Mouse (Mus musculus): ENCODE measurements around the gene 4933430I17Rik.

Gene 4933430I17Rik

DNA sequence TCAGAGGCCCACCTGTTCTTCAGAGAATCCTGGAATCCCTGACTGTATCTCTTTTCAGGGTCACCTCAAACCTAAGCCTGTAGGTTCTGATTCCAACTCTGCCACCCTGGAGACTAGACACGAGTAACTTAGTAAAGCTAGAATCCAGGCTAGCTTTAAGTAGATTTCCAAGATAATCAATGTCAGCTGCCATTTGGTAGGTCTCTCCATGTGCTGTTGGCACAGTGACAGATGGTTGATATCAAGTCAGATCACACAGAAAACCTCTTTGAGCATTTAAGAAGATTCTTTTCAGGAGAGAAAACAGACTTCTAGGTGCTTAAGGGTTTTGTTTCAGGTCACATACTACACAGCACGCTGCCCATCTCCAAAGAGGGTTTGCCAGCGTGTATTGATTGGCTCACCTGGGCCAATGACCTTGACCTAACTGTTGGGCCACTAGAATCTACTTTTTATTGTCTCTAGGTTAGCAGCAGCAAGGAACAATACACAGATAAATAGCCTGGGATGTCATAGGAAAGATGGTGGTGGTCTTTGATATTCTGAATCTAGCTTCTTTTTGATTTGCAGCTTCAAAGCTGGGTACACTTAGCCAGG lies 21.7 kb upstream of the 4933430I17Rik start, which contains the start of gene Hdhd3:
TSS of gene Hdhd3 (minus strand) at position 94 of the 597 bp plus-strand sequence.
- WGBS, result 88% methylated on average over 3 of the region's 3 CpGs

DNA sequence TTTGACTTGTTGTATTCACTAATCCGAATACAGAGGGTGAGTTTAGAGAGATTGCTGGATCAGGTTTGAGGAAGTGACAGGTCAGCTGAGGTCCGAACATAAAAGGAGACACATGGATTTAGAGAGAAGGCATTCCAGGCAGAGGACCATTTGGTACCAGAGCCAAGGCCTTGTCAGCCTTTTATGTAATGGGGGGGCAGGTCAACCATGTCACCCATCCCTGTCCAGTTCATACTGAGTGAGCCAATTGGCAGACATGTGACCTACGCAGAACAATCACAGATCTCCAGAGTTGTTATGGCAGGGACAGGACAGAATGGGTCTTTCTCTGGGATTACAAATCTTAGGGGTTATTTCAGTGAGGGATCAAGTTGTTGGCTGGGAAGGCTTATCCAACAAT lies 19.2 kb upstream of the 4933430I17Rik start:
- WGBS, result 84% methylated on average over 3 of the region's 3 CpGs

DNA sequence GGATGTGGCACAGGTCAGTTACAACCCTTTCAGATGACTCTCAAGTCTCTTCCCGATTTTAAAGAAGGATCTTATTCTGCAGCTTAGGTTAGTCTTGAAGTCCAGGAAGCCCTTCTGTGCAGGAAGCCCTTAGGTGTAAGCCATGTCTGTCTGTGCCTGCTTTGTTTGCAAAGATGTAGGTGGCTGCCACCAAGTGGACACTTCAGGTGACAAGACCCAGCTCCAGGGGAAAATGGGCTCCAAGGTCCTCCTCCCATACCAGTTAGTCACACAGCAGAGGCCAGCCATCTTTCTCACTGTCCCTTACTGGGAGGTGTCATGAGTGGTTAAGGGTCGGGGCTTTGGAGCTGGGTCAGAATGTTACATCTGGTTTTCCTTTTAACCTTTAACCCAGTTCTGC lies 18.4 kb upstream of the 4933430I17Rik start:
- 72% methylated on average over 2 of the region's 2 CpGs for WGBS

DNA sequence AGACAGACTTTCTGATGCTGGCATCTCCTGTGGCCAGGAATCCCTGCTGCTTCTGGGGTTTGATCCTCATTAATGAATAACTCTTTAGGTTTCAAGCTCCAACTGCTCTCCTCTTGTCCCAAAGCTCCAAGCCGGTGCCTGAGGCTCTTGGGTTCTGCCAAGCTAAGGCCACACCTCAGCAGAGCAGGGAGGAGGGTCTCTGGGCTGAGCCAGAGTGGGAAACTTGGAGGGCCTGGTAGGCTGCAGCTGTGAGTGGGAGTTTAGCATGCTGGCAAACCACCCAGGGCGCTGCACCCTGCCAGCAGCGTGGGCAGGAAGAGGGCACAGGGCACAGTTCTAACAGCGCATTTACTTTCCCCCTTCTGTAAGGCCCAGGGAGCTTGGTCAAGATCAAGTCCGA lies 16.3 kb upstream of the 4933430I17Rik start:
- WGBS, result 82% methylated on average over 5 of the region's 5 CpGs

DNA sequence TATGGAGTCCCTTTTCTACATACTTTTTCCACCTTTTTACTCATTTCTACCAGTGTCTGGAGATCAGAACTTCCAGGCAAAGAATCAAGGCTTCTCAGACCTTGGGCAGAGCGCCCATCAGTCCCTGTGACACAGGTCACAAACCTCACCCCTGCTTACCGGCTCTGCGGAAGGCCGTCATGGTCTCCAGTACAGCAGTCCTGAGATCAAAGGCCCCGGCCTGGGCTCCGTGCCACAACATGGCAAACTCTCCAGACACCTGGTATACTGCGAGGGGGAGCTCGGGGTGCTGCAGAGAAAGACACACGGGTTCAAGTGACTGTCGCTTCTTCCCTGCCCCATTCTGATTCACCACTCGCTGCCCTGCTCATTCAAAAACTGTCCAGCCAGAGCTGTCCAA lies 15.2 kb upstream of the 4933430I17Rik start:
- 73% methylated on average over 11 of the region's 11 CpGs for WGBS

DNA sequence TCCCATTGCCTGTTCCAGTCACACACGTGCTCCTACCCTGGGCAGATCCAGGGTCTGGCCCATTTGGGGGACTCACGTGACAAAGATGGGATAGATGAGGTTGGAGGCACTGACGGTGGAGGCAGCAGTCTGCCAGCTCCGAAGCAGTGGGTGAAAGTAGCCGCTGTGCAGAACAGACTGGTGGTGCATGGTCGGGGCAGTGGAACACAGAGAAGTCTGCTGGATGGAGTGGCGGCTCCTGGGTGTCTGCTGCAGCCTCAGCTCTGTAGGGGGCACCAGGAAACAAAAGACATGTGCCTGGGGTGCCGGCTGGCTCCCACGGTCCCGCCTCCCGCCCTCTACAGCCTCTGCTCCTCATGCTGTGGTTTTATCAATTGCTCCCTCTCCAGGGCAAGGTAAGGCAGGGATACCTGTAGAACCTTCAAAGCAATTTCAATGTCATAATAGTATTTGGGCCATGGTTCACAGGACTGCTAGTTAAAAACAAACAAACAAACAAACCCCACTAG lies 11.1 kb upstream of the 4933430I17Rik start:
- WGBS, result 73% methylated on average over 11 of the region's 11 CpGs

DNA sequence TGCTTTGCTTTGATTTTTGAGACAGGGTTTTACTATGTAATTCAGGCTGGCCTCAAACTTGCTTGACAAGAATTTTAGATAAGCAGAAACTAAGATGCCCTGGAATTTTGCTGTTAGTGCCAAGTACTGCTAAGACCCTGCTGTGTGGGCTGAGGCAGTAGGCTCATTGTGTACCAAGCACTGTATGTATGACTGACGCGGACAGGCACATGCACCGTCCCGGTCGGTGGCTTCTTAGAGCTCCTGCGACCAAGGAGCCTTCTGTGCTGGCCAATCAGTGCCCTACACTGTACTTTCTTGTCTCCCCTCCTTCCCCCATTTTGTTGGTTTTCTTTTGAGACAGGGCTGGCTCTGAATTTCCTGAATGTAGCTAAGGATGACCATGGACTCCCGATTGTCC lies 10.2 kb upstream of the 4933430I17Rik start:
- WGBS, result 81% methylated on average over 7 of the region's 7 CpGs

DNA sequence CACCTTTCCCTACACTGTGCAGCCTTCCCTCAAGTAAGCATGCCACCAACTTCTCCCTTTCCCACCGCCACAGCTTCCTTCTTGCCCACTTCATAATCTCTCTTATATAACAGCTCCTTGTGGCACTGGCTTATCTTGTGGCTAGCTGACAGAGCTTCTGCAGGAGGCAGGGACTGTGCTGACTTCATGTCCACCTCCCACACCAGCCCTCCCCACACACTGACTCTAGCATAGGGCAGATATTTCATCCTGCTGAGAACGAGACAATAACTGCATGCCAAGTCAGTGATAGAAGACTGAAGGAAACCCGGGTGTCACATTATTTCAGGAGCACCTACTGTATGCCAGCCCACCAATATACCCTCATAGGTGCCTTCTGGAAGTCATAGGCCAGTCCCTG lies 9.7 kb upstream of the 4933430I17Rik start:
- 60% methylated on average over 3 of the region's 3 CpGs for WGBS

DNA sequence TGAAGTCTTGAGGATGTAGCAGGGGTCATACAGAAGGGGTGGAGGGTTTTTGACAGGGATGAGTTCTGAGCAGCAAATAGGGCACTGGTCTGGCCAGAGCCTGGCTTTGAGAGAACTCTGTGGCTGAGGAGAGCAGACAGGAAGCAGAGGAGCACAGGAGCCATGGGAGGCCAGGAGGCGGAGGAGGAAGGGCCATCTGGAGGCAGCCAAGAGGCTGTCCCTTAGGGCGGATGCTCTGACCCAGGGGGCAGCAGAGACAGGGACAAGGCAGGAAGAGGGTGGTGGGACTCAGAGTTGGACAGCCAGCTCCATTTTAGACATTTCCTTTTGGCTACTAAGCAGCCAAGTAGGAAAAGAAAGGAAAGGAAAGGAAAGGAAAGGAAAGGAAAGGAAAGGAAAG lies 9.1 kb upstream of the 4933430I17Rik start:
- 53% methylated on average over 2 of the region's 2 CpGs for WGBS

DNA sequence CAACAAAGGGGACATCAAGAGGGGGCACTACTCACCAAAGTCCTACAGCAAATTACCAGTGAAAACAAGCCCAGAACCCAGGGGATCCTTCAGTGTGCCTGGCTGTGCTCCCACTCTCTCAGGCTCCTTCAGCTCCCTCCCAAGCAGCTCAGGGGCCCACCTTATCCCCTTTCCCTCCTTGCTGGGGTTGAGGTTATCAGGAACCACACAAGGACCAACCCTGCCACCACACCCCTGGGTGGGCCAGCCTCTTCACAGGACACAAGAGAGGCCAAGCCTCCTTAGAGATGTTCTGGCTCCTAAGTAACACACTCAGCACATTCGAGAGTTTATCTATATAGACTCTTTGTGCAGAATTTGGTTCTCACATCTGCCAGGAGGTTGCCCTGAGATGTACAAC lies 8.6 kb upstream of the 4933430I17Rik start:
- 72% methylated on average over 1 of the region's 1 CpGs for WGBS

DNA sequence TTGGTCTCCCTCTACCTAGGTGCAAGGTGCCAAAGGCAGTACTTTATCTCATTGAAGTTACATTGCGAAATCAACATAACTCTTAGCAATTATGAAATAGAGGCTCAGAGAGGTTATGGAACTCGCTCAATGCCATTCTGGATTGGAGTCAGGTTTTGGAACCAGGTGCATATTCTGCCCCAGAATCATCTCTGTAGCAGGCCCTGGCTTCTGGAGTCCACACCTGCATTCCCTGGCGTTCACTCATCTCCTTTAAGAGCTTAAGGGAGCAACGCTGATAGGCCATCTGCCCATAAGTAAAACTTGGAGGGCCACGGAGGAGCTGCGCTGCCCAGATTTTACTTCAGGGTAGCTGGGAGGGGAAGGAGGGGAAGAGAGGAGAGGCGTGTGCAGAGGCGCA lies 8.1 kb upstream of the 4933430I17Rik start:
- 94% methylated on average over 8 of the region's 8 CpGs for WGBS

DNA sequence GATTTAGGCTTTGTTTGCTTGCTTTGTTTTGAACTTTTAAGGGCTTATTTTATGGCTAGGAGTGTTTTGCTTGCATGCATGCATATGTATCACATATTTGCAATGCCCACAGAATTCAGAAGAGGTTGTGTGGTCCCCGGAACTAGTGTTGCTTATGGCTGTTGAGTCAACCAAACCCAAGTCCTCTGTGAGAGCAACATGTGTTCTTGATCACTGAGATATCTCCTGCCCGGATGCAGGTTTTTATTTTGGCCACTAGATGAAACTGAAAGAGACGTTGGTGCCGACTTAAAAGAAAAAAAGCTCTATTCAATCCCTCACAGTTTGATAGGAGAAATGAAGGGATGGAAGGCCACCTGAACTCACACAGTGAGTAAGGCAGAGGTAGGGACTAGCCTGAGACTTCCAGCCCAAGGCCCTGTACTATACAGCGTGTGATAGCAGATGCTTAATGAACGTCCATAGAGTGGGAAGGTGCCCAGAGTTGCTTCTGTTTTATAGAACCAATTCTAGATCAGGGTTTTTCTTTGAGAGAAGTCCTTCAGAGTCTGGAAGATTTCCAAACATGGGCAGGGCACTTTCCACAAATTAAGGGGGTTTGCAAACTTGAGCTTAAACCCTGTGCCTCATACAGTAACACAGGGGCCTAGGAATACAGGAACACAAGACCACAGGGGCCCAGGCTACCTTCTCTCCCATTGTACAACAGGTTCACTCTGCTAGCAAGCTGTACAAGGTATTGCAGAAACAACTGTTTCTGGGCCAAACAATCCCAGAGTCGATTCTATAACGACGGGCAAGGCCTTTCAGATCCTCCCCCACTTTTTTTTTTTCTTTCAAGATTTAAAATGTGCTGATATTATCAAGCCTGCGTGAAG lies 7.4 kb upstream of the 4933430I17Rik start:
- 65% methylated on average over 10 of the region's 10 CpGs for WGBS

DNA sequence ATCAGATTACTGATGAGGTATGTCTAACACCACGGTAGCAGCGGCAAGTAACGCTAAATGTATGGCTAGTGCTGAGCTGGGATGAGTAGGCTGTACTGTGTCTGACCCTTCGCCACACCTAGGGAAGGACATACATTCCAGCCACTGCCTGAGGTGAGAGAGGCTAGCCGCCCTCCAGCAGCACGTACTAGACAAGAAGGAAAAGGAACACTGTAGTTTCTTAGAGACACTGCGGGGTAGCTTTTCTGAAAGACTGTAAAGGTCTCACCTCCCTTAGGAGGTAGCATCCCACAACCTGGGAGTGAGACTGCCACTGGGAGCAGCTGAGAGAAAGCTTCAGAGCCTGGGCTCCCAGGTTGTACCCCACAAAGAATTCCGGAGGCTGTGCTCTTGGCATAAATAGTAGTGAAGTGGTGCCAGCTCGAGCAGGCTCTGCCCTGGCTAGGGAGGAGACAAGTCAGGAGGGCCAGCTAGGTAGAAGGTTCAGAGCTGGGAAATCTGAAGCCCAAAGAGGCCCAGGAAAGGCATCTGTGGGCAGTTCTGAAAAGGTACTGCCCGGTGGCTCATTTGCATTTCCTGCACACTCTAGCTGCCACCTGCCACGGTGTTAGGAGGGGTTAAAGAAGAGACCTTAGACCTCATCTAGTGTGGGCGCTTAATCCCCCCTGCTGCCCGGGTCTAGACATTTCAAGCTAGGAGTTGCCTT lies 6.6 kb upstream of the 4933430I17Rik start:
- 57% methylated on average over 13 of the region's 13 CpGs for WGBS

DNA sequence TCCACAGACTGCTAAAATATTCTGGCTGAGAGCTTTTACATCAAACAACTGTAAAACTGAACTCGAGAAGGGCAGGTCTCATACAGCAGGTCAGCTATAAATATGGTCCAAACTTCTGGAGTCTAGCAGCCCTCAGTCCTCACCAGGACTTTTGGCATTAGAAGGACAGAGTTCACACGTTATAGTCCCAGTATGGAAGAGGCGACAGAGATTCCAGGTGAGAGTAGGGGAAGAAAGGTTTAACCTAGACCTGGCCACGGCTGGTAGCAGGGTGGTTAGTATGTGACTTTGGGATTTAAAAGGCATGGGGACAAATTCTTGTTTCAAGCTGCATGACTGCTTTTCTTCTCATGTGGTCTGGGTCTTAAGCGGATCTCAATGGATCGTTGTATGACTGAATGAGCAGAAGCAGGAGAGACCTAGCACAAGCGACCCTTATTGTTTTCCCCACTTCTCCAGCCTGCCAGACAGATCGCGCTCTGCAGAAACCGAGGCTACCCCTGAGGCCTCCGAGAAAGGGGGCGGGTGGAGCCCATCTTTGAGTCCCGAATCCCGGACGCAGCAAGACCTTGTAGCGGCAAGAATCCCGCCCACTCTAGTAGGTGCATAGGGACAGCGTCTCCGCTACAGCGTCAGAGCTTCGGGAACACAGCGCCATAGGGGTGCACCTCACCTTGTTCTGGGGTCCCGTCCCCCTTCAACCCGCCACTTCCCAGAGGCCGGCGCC lies 5.9 kb upstream of the 4933430I17Rik start:
- WGBS, result 3% methylated on average over 26 of the region's 26 CpGs

DNA sequence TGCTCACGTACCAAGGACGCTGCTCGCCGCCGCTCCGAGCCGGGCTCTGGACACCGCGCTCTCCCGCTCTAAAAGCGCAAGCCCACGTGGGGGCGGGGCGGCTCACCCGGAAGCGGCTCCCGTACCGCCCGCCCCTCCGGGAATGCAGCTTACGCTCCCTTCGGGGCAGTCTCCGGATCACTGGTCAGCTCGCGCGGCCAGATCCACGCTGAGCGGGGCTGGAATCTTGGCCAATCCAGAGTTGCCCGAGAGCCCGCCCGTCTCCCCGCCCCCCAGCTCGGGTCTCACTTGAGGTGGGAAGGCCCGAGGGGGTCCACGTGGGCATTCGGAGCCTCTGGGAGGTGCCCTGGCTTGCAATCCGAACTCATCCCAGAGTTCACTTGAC lies 5.3 kb upstream of the 4933430I17Rik start, which contains the start of gene Alad:
TSS of gene Alad (minus strand) at position 70 of the 385 bp plus-strand sequence.
- under 1% methylated on average over 37 of the region's 37 CpGs for WGBS

DNA sequence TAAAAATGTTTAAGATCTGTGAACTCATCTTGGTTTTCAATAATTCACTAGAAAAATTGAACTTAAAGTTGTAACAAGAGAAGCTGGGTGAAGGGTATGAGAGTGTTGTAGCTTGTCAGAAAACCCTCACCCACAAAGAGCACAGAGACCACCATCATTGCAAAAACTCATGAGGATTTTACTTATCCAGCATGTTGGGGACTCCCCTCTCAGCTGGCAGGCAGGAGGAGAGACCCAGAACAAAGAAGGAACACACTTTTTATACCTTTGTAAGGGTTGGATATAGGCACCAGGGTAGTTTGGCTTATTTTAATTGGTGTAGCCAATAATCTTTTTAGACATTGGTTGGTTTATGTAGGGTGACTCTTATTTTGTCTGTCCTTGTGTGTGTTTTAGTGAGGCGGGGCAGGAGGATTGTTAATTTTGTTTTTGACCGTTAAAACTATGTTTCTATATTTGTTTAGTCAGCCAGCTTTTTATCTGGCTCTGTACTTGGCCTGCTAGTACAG lies 4.2 kb upstream of the 4933430I17Rik start:
- WGBS, result 76% methylated on average over 2 of the region's 2 CpGs

DNA sequence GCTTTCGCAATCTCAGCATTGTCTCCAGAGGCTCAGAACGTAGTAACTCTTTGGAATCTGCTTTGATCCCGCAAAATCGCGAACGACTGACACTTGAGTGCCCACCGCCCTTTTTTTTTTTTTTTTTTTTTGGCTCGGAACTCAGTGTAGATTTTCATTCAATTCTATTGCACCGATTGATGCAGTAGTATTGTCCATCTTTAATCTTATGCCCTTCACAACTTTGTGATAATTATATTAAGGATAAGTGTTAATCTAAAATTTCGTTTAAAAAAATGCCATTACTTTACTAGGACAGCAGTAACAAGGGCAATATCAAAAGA lies 281 bp downstream of the 4933430I17Rik start:
- WGBS, result 1% methylated on average over 10 of the region's 10 CpGs

DNA sequence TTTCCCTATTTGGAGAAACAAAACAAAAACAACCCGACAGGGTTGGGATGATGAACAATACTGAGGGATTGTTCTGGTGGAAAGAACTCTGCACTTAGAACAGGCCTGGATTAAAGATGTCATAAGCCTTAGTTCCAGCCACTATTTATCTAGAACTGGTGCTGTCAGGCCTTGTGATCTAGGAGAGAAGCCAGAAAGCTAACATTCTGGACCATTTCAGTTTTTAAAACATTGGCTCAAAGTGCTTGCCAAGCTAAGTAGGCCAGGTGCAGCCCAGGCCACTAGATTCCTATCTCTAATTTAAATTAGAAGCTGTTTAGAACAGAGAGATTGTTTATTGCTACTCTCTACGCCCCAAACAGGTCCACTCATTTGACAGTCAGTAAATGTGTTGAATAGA lies 1.1 kb downstream of the 4933430I17Rik start:
- 61% methylated on average over 2 of the region's 2 CpGs for WGBS

DNA sequence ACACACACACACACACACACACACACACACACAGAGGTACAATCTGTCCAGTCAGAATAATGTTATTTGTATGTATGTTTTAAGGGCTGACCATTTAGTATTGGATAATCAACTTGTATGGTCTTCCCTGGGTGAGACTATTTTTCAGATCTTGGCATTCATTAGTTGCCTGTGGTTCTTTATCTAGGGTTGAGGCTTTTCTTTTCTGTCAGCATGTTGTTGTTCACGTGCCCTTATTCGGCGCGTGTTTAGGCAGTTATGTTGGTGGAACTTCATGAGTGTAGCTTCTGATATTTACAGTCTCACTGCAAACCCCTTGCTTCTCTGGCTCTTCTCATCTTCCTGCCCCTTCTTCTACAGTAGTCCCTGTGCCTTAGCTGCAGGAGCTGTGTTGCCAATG lies 2.5 kb downstream of the 4933430I17Rik start:
- WGBS, result 84% methylated on average over 4 of the region's 4 CpGs

DNA sequence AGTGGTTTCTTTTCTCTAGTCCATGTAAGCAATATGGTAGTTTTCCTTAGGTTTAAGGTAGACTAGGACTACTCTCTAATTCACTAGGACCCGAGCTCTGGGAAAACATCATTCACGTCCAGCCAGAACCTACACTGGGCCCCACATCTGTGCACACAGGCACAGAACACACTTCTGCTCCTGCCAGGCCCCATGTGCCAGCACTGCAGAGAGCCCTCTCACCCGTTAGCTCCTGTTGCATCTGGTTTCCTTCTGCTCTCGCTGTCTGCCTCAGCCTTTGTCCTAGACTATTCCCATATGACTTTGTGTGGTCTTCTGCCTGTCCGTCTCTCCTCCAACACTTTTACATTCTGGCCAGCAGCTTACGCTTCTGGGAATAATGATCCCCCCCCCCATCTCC lies 8.6 kb downstream of the 4933430I17Rik start:
- 85% methylated on average over 6 of the region's 6 CpGs for WGBS

DNA sequence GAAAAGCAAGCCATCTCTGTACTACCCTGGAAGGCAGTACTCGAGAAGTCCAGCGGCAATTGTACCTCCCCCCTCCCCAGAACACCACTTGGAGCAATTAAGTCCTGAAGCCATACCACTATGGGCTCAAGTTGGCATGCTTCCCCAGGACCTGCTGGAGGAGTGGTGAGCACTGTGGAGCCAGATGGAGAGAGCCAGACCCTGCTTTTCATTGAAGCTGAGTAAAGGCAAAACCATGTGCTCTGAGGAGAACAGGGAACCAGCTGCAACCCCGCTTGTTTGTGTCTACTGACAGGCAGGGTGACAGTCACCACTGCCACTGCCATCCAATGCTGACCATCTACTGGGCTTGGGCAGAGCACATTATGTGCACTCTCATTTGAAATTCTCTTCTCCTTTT lies 16.6 kb downstream of the 4933430I17Rik start:
- 70% methylated on average over 3 of the region's 3 CpGs for WGBS

DNA sequence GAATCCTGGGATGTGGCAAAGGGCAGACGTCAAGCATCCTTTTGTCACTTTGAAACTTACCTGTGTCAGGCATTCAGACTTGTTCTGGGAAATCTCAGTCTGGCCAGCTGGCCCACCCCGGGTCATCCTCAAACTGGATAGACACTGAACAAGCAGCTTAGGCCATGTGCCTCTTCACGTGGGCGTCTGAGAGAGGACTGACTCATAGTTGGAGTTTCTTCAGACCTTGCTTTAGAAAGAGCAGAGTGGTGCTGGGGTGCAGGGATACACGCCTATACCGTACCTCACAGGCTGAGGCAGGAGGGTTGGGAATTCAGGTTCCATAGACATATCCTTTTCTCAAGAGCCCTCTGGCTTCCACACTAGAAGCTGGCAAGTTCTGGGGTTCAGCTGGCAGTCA lies 18.6 kb downstream of the 4933430I17Rik start:
- WGBS, result 84% methylated on average over 6 of the region's 6 CpGs
